Mouse (Mus musculus): ENCODE measurements at regions not wholly inside any gene's neighbourhood (a gene's known extent, or its start where the extent isn't known, plus 50 kb on each side); places are given as distances from the start of the nearest gene placed in this dataset.
A peak's percentile ranks its signal among the peaks of the same experiment; 100 is the strongest.

GRCm38 (mm10) chr14:111738943-111739342 lies 64.0 kb downstream of the Slitrk5 start:
- no peak for DNase-seq
- H3K9ac ChIP-seq, result no peak overlapping the region
- ATAC-seq (ENCODE audit: insufficient read depth), result no peak
- H3K9me3 ChIP-seq (ENCODE audit: low read depth, low read length), result no peaks in the 10 kb centered on the region
- H3K27me3 ChIP-seq (ENCODE audit: insufficient read depth, low read length), result no peaks in the 10 kb centered on the region
- no peak for TF ChIP-seq CTCF (IDR thresholded peaks at IDR 0.05; ENCODE audit: low read depth)
- H3K4me1 ChIP-seq (ENCODE audit: insufficient read depth), result no peaks in the 10 kb centered on the region
- H3K36me3 ChIP-seq (ENCODE audit: insufficient read depth), result no peaks in the 10 kb centered on the region
- WGBS, result 70% methylated on average over 5 of the region's 5 CpGs
- H3K4me3 ChIP-seq (ENCODE audit: low read depth, low read length), result no peak overlapping the region
- no peak overlapping the region for H3K4me2 ChIP-seq
- no peak overlapping the region for H3K27ac ChIP-seq (ENCODE audit: low read depth)

- no peaks in the 10 kb centered on the region for H3K4me1 ChIP-seq (ENCODE audit: insufficient read depth)
- 67% methylated on average over 4 of the region's 4 CpGs for WGBS
- H3K27ac ChIP-seq (ENCODE audit: low read depth), result no peak overlapping the region
- no peak overlapping the region for H3K4me2 ChIP-seq
- H3K9ac ChIP-seq, result no peak overlapping the region
- H3K9me3 ChIP-seq (ENCODE audit: low read depth, low read length), result no peaks in the 10 kb centered on the region
- H3K36me3 ChIP-seq (ENCODE audit: insufficient read depth), result no peaks in the 10 kb centered on the region
- DNase-seq (no peak), ATAC-seq (ENCODE audit: insufficient read depth) (no peak)
- no peak for TF ChIP-seq CTCF (IDR thresholded peaks at IDR 0.05; ENCODE audit: low read depth)
- H3K4me3 ChIP-seq (ENCODE audit: low read depth, low read length), result no peak overlapping the region
- H3K27me3 ChIP-seq (ENCODE audit: insufficient read depth, low read length), result no peaks in the 10 kb centered on the region
Measured at GRCm38 (mm10) chr14:111763616-111764015, 88.7 kb downstream of the Slitrk5 start.

GRCm38 (mm10) chr14:111778152-111778551 lies 103.3 kb downstream of the Slitrk5 start:
- no peaks in the 10 kb centered on the region for H3K9me3 ChIP-seq (ENCODE audit: low read depth, low read length)
- no peak overlapping the region for H3K4me2 ChIP-seq
- WGBS, result 55% methylated on average over 1 of the region's 1 CpGs
- DNase-seq (peak; percentile 2), ATAC-seq (ENCODE audit: insufficient read depth) (no peak)
- H3K4me1 ChIP-seq (ENCODE audit: insufficient read depth), result no peaks in the 10 kb centered on the region
- TF ChIP-seq CTCF (IDR thresholded peaks at IDR 0.05; ENCODE audit: low read depth), result peak; percentile 32; the same call in 1 of the 2 replicates
- H3K9ac ChIP-seq, result no peak overlapping the region
- no peak overlapping the region for H3K27ac ChIP-seq (ENCODE audit: low read depth)
- H3K4me3 ChIP-seq (ENCODE audit: low read depth, low read length), result no peak overlapping the region
- no peaks in the 10 kb centered on the region for H3K36me3 ChIP-seq (ENCODE audit: insufficient read depth)
- no peaks in the 10 kb centered on the region for H3K27me3 ChIP-seq (ENCODE audit: insufficient read depth, low read length)

GRCm38 (mm10) chr14:111808025-111808424 lies 133.1 kb downstream of the Slitrk5 start:
- no peak for TF ChIP-seq CTCF (IDR thresholded peaks at IDR 0.05; ENCODE audit: low read depth)
- 74% methylated on average over 1 of the region's 1 CpGs for WGBS

GRCm38 (mm10) chr14:111809871-111810270 lies 135.0 kb downstream of the Slitrk5 start:
- TF ChIP-seq CTCF (IDR thresholded peaks at IDR 0.05; ENCODE audit: low read depth), result no peak
- WGBS, result 64% methylated on average over 1 of the region's 1 CpGs
- ATAC-seq (ENCODE audit: insufficient read depth) (no peak), DNase-seq (peak; percentile 5)
- no peak overlapping the region for H3K27ac ChIP-seq (ENCODE audit: low read depth)
- no peaks in the 10 kb centered on the region for H3K36me3 ChIP-seq (ENCODE audit: insufficient read depth)
- H3K9ac ChIP-seq, result no peak overlapping the region
- no peaks in the 10 kb centered on the region for H3K9me3 ChIP-seq (ENCODE audit: low read depth, low read length)
- H3K4me3 ChIP-seq (ENCODE audit: low read depth, low read length), result no peak overlapping the region
- H3K27me3 ChIP-seq (ENCODE audit: insufficient read depth, low read length), result no peaks in the 10 kb centered on the region
- no peaks in the 10 kb centered on the region for H3K4me1 ChIP-seq (ENCODE audit: insufficient read depth)
- H3K4me2 ChIP-seq, result no peak overlapping the region

More at GRCm38 (mm10) chr14:111808025-111808424, 133.1 kb downstream of the Slitrk5 start:
- H3K4me2 ChIP-seq, result no peak overlapping the region
- H3K27me3 ChIP-seq (ENCODE audit: insufficient read depth, low read length), result no peaks in the 10 kb centered on the region
- H3K36me3 ChIP-seq (ENCODE audit: insufficient read depth), result no peaks in the 10 kb centered on the region
- no peak overlapping the region for H3K4me3 ChIP-seq (ENCODE audit: low read depth, low read length)
- H3K27ac ChIP-seq (ENCODE audit: low read depth), result no peak overlapping the region
- H3K4me1 ChIP-seq (ENCODE audit: insufficient read depth), result no peaks in the 10 kb centered on the region
- DNase-seq (peak; percentile 30), ATAC-seq (ENCODE audit: insufficient read depth) (no peak)
- no peak overlapping the region for H3K9ac ChIP-seq
- H3K9me3 ChIP-seq (ENCODE audit: low read depth, low read length), result no peaks in the 10 kb centered on the region

- Histone ChIP-seq H3K9ac (no peak overlapping the region), H3K36me3 (ENCODE audit: insufficient read depth) (no peaks in the 10 kb centered on the region), H3K4me1 (ENCODE audit: insufficient read depth) (no peaks in the 10 kb centered on the region), H3K9me3 (ENCODE audit: low read depth, low read length) (no peaks in the 10 kb centered on the region), H3K27me3 (ENCODE audit: insufficient read depth, low read length) (no peaks in the 10 kb centered on the region), H3K4me2 (no peak overlapping the region), H3K27ac (ENCODE audit: low read depth) (no peak overlapping the region), H3K4me3 (ENCODE audit: low read depth, low read length) (no peak overlapping the region)
- WGBS, result 49% methylated on average over 2 of the region's 2 CpGs
- no peak for DNase-seq
- TF ChIP-seq CTCF (IDR thresholded peaks at IDR 0.05; ENCODE audit: low read depth), result no peak
- ATAC-seq (ENCODE audit: insufficient read depth), result no peak
Measured at GRCm38 (mm10) chr14:111822047-111822730, 147.3 kb downstream of the Slitrk5 start.
